Mouse (Mus musculus): ENCODE measurements at regions not wholly inside any gene's neighbourhood (a gene's known extent, or its start where the extent isn't known, plus 50 kb on each side); places are given as distances from the start of the nearest gene placed in this dataset.
"Not testable (repeated sequence)": the region's sequence is repeated elsewhere in the genome, so short reads cannot be mapped to it uniquely, and the experiment has no call there.

GRCm38 (mm10) chr5:52010426-52010825 is 179.9 kb downstream of the Dhx15 start:
- no peak for DNase-seq

- no peak for DNase-seq
These were observed 181.4 kb downstream of the Dhx15 start for GRCm38 (mm10) chr5:52008942-52009341.

GRCm38 (mm10) chr5:52006843-52007242 is 183.5 kb downstream of the Dhx15 start:
- no peak for DNase-seq

- no peak for DNase-seq
These were observed 199.3 kb downstream of the Dhx15 start for GRCm38 (mm10) chr5:51990847-51991610.

- DNase-seq: no peak
These were observed 200.9 kb downstream of the Dhx15 start for GRCm38 (mm10) chr5:51989396-51989795.

- no peak for DNase-seq
These were observed 201.4 kb downstream of the Dhx15 start for GRCm38 (mm10) chr5:51988913-51989312.

- no peak for DNase-seq
These were observed 205.3 kb downstream of the Dhx15 start for GRCm38 (mm10) chr5:51984966-51985365.

- DNase-seq: no peak
These were observed 207.5 kb downstream of the Dhx15 start for GRCm38 (mm10) chr5:51982780-51983179.

GRCm38 (mm10) chr5:51980901-51981300 is 209.4 kb downstream of the Dhx15 start:
- DNase-seq: no peak

- no peak for DNase-seq
These were observed 237.8 kb downstream of the Dhx15 start for GRCm38 (mm10) chr5:51952499-51952898.

GRCm38 (mm10) chr5:51949996-51950395 is 240.3 kb downstream of the Dhx15 start:
- DNase-seq: no peak

- no peak for DNase-seq
These were observed 244.3 kb downstream of the Dhx15 start for GRCm38 (mm10) chr5:51946062-51946461.

GRCm38 (mm10) chr5:51941925-51942291 is 248.4 kb downstream of the Dhx15 start:
- not testable (repeated sequence) for DNase-seq

- DNase-seq: no peak
These were observed 248.9 kb downstream of the Dhx15 start for GRCm38 (mm10) chr5:51941255-51941924.

GRCm38 (mm10) chr5:51938845-51939244 is 251.5 kb downstream of the Dhx15 start:
- no peak for DNase-seq

- no peak for DNase-seq
These were observed 253.0 kb downstream of the Dhx15 start for GRCm38 (mm10) chr5:51937320-51937719.

GRCm38 (mm10) chr5:51935391-51936354 is 254.6 kb downstream of the Dhx15 start:
- DNase-seq: no peak

- DNase-seq: no peak
These were observed 255.4 kb downstream of the Dhx15 start for GRCm38 (mm10) chr5:51934910-51935309.

- no peak for DNase-seq
These were observed 257.0 kb downstream of the Dhx15 start for GRCm38 (mm10) chr5:51933331-51933730.

GRCm38 (mm10) chr5:51930416-51930815 is 259.9 kb downstream of the Dhx15 start:
- DNase-seq: no peak

- no peak for DNase-seq
These were observed 261.5 kb downstream of the Dhx15 start for GRCm38 (mm10) chr5:51928801-51929200.

- no peak for DNase-seq
These were observed 266.9 kb downstream of the Dhx15 start for GRCm38 (mm10) chr5:51923417-51923816.

- no peak for DNase-seq
These were observed 267.3 kb downstream of the Dhx15 start for GRCm38 (mm10) chr5:51922973-51923372.

All from cerebellum, adult 8-10 months (tissue).